Mouse (Mus musculus): Measurements from ENCODE around the gene Abca5.
"Not testable (repeated sequence)": the region's sequence is repeated elsewhere in the genome, so short reads cannot be mapped to it uniquely, and the experiment has no call there.

Abca5 gene

DNA sequence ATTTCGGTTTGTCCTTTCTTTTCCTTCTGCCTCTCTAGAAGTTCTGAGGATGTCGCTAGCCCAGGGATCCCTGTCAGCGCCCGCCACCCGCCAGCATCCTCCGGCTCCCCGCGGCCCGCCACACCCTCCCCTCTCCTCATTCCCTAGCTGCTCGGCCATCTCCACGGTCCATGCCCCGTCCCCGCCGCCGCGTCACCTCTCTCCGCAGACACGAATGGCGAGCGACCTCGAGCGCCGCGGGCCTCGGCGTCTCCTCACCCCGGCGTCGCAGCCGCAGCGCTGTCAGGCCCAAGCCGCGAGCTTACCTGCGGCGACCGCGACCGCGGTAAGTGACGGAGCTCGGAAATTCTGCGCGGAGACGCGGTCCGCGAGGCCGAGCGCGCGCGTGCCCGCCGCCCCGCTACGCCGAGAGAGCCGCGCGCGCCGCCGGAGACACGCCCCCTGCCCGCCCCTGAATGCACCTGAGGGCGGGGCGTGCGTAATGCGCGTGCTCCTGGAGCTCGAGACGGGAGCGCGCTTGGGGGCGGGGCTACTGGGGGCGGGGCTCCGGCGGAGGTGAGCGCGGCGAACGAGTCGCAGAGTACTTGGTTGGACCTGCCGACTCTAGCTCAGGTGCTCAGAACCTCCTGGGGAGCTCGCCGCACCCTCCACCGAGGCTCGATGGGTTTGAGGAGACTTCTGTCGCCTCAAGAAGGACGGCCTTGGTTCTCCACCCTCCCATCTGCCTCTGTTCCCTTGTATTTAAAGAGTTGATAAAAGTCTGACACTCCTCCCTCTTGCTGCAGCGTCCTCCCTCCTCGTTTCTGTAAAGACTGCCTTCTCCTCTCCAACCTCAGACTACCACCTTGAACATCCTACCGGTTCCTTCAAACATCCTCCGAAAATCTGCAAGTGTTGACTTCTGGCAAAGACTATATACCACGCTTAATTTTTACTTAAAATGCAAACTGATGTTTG, at the start of gene Abca5:
Abca5 (minus strand) TSS at position 428 of the 957 bp plus-strand sequence.
- peak; percentile 95 to 97 for DNase-seq

DNA sequence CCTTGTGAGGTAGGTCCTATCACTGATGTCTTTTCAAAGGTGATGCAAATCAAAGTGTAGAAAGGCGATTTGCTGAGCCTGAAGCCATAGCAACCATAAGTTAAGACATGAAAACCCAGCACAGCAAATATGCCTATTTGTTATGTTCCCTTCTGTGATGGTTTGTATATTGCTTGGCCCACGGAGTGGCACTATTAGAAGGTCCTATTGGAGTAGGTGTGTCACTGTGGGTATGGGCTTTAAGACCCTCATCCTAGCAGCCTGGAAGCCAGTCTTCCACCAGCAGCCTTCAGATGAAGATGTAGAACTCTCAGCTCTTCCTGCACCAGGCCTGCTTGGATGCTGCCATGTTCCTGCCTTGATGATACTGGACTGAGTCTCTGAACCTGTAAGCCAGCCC, 48.0 kb upstream of the Abca5 start:
- no peak for DNase-seq

DNA sequence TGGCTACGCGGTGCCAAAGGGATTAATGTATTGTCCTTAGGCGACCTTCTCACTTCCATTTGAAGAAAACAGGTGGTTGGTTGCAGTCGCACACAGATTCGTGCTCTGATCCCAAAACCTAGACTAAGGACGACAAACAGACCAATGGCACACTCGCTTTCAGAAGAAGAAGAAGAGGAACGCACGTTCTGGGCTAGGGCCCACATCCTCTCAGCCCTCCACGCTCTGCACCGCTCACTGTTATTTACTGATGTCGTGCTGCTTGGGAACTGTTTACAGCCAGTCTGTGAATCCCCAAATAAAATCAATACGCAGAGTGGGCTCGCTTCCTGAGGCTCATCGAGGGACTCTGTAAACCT, 42.8 kb upstream of the Abca5 start:
- no peak for DNase-seq

DNA sequence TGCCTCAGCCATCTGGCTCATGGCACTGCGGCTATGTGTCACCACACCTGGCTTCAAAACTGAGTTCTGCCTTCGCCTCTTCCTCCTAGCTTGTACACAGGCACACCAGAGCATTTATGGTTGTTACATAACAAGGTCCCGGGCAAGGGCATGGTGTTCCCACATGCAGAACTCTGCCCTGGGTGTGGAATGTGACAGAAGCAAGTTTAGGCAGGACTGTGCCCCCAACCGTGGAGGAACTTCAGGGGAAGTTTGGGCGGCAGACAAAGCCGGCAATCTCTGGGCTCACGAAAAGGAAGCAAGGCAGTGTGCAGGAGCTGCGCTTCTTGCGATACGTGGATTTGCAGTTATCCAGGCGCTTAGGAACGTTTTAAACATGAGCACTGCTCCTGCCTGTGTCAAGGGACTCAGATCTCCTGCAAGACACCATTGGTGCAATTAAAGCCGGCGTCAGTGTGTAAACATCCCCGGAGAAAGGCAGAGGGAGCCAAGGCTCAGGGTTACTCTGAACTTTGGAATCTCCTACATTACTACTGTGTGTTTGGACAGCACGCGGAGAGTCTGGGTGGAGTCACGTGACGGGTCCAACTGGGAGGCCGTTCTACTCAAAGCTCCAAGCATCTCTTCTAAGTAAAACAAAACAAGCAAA, 42.3 kb upstream of the Abca5 start:
- DNase-seq = peak; percentile 69 to 83

DNA sequence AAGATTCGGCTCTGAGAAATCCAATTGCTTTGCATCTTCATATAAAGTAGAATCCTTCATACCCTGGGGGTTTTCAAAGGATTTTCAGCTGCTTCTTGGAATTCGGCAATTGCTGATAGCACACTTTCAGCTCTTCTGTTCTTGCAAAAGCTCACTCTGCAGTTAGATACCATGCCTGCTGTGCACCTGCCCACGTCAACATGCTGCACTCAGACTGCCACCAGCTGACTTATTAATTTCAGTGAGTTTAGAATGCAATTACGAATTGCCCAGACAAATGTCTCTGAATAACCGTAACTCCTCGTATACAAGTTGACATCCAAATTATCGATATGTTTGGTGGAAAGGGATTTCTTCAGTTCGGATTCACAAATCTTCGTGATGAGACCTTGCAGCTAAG, 36.5 kb upstream of the Abca5 start:
- DNase-seq = no peak

GRCm38 (mm10) chr11:110372266-110372954, 34.9 kb upstream of the Abca5 start:
- no peak for DNase-seq

DNA sequence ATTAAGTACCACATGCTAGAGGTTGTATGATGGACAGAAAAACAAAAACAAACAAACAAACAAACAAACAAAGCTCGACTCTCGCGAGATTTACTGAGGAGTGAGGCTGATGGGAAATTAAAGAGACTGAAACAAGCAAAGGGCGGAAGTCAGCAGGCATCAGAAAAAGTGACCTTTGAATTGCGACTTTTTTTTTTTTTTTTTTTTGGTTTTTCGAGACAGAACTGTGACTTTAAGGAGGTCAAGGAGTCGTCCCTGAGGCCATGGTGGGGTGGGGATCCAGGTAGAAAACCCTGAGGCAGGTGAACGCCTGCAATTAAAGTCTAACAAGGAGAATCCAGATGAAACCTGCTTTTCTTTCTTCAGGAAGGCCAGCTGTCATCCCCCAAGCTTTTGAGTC, 34.3 kb upstream of the Abca5 start:
- DNase-seq = no peak

DNA sequence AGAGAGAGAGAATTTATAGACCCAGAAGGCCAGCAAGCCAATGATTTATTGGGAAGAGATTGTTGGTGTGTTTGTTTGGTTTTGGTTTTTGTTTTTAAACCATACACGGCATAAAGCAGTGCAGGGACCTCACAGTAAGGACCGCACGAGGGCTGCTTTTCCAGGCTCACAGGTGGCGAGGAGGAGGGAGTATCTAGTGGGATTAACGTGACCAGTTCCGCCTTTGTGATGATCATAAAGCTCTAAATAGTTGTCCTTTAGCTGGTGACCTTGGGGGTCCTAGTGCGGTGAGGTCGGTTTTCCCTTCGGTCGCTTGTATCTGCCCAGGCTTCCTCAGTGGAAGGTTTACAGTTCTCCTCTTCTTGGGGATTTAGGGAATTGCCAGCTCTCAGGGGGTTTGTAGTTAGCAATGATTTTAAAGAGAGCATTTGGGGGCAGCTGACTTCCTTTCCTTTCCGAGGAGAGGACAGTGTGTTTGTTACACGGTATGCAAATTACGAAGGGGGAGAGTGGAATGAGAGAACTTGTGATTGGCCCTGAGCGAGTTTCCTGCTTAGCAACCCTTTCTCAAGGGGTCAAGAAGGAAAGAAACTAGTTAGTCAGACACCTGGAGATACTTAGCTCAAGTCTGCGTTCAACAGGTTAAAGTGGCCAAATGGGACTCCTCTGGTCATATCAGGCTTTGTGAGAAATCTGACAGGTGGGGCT, 31.9 kb upstream of the Abca5 start:
- DNase-seq = peak in 1 of 2 experiments; percentile 15

- DNase-seq = no peak
Observed at GRCm38 (mm10) chr11:110367638-110368037, 30.1 kb upstream of the Abca5 start.

- DNase-seq = no peak
Observed at GRCm38 (mm10) chr11:110366902-110367301, 29.4 kb upstream of the Abca5 start.

DNA sequence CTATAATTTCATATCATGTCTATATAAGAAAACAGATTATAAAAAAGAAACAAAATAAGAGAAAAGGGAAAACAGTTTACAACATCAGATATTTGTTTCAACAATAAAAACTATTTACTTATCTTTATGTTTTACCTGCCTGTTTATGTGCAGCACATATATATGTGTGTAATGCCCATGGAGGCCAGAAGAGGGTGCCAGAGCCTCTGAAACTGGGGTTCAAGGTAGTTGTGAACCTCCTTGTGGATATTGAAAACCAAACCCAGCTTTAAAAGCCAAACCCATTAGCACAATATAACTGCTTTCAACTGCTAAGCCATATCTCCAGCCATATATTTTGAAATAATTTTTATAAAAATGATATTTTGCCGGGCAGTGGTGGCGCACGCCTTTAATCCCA, 27.5 kb upstream of the Abca5 start:
- peak; percentile 78 for DNase-seq

- DNase-seq = peak; percentile 58 to 65
Observed at GRCm38 (mm10) chr11:110357756-110358551, 20.4 kb upstream of the Abca5 start.

GRCm38 (mm10) chr11:110355131-110355530, 17.6 kb upstream of the Abca5 start:
- not testable (repeated sequence) for DNase-seq

- DNase-seq = no peak
Observed at GRCm38 (mm10) chr11:110354261-110354660, 16.7 kb upstream of the Abca5 start.

DNA sequence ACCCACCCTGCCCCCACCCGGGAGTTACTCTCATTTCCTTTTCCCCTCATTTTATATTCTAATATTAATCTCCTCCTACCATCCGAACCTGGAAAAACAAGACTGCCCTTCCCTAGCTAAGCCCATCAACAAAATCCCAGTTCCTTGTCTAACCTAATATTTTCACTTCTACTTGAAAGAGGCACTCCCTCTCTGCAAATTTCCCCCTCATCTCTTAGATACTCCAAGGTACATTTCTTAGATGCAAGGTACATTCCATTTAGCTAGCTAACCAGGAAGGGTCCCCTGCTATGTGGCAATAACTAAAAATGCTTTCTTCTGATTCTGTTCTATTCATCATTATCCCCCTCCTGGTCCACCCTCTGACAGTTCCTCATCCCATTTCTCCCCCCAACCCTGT, 10.7 kb upstream of the Abca5 start:
- no peak for DNase-seq

- no peak for DNase-seq
Observed at GRCm38 (mm10) chr11:110347768-110348167, 10.3 kb upstream of the Abca5 start.

GRCm38 (mm10) chr11:110336814-110337288, 665 bp downstream of the Abca5 start:
- DNase-seq = peak; percentile 28 to 35

DNA sequence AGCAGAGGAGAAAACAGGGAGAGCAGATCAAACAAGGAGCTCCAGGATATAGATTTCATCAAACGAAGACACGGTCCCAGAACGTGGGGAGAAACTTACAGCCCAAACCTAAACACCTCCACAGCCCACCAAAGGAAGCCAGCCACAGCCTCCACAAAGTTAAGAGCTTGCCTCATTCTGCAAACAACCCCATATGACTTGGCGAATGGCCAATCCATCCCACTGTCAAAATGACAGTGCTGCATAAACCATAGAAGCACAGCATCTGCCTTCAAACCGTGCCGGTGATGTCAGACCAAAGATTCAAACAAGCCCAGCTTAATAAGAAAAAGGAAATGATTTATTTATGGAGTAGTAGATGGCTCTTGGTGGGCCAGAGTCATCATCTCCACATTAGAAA, 7.4 kb downstream of the Abca5 start:
- DNase-seq = peak; percentile 15 to 25

DNA sequence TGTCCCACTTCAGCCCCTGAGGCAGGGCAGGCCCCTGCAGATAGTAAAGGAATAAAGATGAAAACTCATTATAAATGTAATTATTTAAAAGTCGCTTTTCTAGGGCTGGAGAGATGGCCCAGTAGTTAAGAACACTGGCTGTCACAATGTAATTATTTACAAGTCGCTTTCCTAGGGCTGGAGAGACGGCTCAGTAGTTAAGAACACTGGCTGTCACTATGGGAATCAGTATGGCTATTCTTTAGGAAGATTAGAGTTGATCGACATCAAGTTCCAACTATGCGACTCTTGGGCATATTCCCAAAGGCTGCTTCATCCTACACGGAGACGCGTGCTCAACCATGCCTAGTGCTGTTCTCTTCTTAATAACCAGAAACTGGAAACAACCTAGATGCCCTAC, 15.2 kb downstream of the Abca5 start:
- no peak for DNase-seq

GRCm38 (mm10) chr11:110306475-110307168, 30.9 kb downstream of the Abca5 start:
- DNase-seq = no peak

DNA sequence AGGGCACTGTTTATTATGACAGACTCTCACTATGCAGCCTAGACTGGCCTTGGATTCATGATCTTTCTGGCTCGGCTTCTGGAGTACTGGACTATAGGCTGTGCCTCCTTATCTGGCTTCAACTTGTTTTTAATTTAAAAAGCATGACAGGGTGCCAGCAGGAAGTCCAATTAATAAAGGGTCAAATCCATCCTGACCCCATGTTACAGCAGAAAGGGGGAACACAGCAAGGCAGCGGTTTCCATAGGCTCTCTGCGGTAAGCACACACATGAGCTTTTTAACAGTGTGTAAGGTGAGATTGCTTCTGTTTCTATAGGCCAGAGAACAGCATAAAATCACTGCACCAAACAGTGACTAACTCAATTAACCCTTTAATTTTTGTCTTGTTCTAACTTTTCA, 34.1 kb downstream of the Abca5 start:
- DNase-seq = no peak
